Mouse (Mus musculus) intestine, postnatal 0 days (tissue): ENCODE measurements around the gene Diexf. TPM values are rescaled to one million over a fixed set of nuclear protein-coding genes. Genes with fewer than 3 reads are reported as not detected.
A peak's percentile ranks its signal among the peaks of the same experiment; 100 is the strongest.

ENCODE experiments used
- ATAC-seq: fragments of 200-750 bp; cut with Nextera tagmentation; 2 replicates; pipeline ENCODE4 v1.8.0; 2017; ENCODE audit warnings: mild to moderate bottlenecking, moderate TSS enrichment, moderate library complexity
- H3K27ac ChIP-seq: fragments of 300-500 bp; sonication (generic); 2 replicates; pipeline ENCODE4 v1.5.1; 2014; ENCODE audit warnings: mild to moderate bottlenecking, low read depth, low read length, moderate library complexity
- H3K27me3 ChIP-seq: fragments of 300-500 bp; sonication (generic); replicated peaks from 2 replicates; pipeline ENCODE4 v1.6.1; 2014; ENCODE audit warnings: low read length, mixed read lengths; ENCODE audit not compliant: control insufficient read depth, insufficient read depth
- H3K36me3 ChIP-seq: fragments of 300-500 bp; sonication (generic); 2 replicates; pipeline ENCODE4 v1.6.1; 2014; ENCODE audit warnings: mild to moderate bottlenecking, moderate library complexity; ENCODE audit not compliant: control insufficient read depth, insufficient read depth
- H3K4me1 ChIP-seq: fragments of 300-500 bp; sonication (generic); replicated peaks from 2 replicates; pipeline ENCODE4 v1.6.1; 2014; ENCODE audit warnings: antibody characterized with exemption, low read length, mixed read lengths; ENCODE audit not compliant: control insufficient read depth, insufficient read depth
- H3K4me2 ChIP-seq: fragments of 300-500 bp; sonication (generic); replicated peaks from 2 replicates; pipeline ENCODE4 v1.6.1; 2014; ENCODE audit warnings: low read depth, mild to moderate bottlenecking, moderate library complexity
- H3K4me3 ChIP-seq: fragments of 300-500 bp; sonication (generic); 2 replicates; pipeline ENCODE4 v1.5.1; 2014; ENCODE audit warnings: low read depth, low read length
- H3K9ac ChIP-seq: fragments of 300-500 bp; sonication (generic); 2 replicates; pipeline ENCODE4 v1.6.1; 2014; ENCODE audit warnings: mild to moderate bottlenecking, low read depth, low read length
- H3K9me3 ChIP-seq: fragments of 300-500 bp; sonication (generic); 2 replicates; pipeline ENCODE4 v1.6.1; 2016; ENCODE audit warnings: mixed run types; ENCODE audit not compliant: control insufficient read depth
- CTCF ChIP-seq: sonication (generic); IDR thresholded peaks from 2 replicates; pipeline ENCODE4 v1.5.1; 2016; ENCODE audit warnings: low read depth, mild to moderate bottlenecking, control low read depth, antibody characterized with exemption, moderate library complexity
- WGBS: fragments of 180-500 bp; shearing (Covaris S2); extraction: QIAGEN DNeasy Blood & Tissue Kit; methylation state at CpG from one replicate; pipeline ENCODE4 v1.1.7; 2014; 5-methylcytosine and 5-hydroxymethylcytosine counted together
- polyA plus RNA-seq: library from polyadenylated mRNA; unstranded; fragments of >200 nt; fragmentation: Nextera tagmentation; extraction: Ambion mirVana; gene quantifications from 2 replicates; pipeline ENCODE4 v1.2.1, GENCODE M21; 2015

The Diexf gene
- polyA plus RNA-seq, 1 experiment from 2014 or later: 1.7 TPM

- Histone ChIP-seq H3K4me3 (no peak overlapping the region), H3K27me3 (no peaks in the 10 kb centered on the region), H3K9ac (no peak overlapping the region), H3K4me2 (no peak overlapping the region), H3K9me3 (no peaks in the 10 kb centered on the region), H3K4me1 (no peaks in the 10 kb centered on the region), H3K36me3 (no peaks in the 10 kb centered on the region), H3K27ac (no peak overlapping the region)
- WGBS: 98% methylated on average over 3 of the region's 3 CpGs
- ATAC-seq: no peak
- TF ChIP-seq CTCF: no peak
Observed at GRCm38 (mm10) chr1:193062618-193063017, 67.5 kb downstream of the Diexf start.

GRCm38 (mm10) chr1:193060167-193060566, 69.9 kb downstream of the Diexf start:
- Histone ChIP-seq H3K27ac (no peak overlapping the region), H3K36me3 (no peaks in the 10 kb centered on the region), H3K4me2 (no peak overlapping the region), H3K9ac (no peak overlapping the region), H3K4me1 (no peaks in the 10 kb centered on the region), H3K27me3 (no peaks in the 10 kb centered on the region), H3K9me3 (no peaks in the 10 kb centered on the region), H3K4me3 (no peak overlapping the region)
- no peak for ATAC-seq
- 73% methylated on average over 2 of the region's 2 CpGs for WGBS
- no peak for TF ChIP-seq CTCF

- WGBS: 75% methylated on average over 5 of the region's 5 CpGs
- no peaks in the 10 kb centered on the region for H3K4me1 ChIP-seq
- H3K27me3 ChIP-seq: no peaks in the 10 kb centered on the region
- H3K36me3 ChIP-seq: no peaks in the 10 kb centered on the region
- H3K27ac ChIP-seq: no peak overlapping the region
- no peak overlapping the region for H3K4me2 ChIP-seq
- H3K4me3 ChIP-seq: no peak overlapping the region
- ATAC-seq: no peak
- H3K9ac ChIP-seq: no peak overlapping the region
- TF ChIP-seq CTCF: no peak
- H3K9me3 ChIP-seq: no peaks in the 10 kb centered on the region
Observed at GRCm38 (mm10) chr1:193059596-193059995, 70.5 kb downstream of the Diexf start.

- H3K9me3 ChIP-seq: no peaks in the 10 kb centered on the region
- H3K4me1 ChIP-seq: no peaks in the 10 kb centered on the region
- H3K36me3 ChIP-seq: no peaks in the 10 kb centered on the region
- H3K4me3 ChIP-seq: no peak overlapping the region
- no peak overlapping the region for H3K27ac ChIP-seq
- no peak for ATAC-seq
- no peak for TF ChIP-seq CTCF
- WGBS: 74% methylated on average over 5 of the region's 5 CpGs
- no peak overlapping the region for H3K9ac ChIP-seq
- no peak overlapping the region for H3K4me2 ChIP-seq
- H3K27me3 ChIP-seq: no peaks in the 10 kb centered on the region
Observed at GRCm38 (mm10) chr1:193054401-193054800, 75.7 kb downstream of the Diexf start.

GRCm38 (mm10) chr1:193053065-193053464, 77.0 kb downstream of the Diexf start:
- Histone ChIP-seq H3K4me1 (no peaks in the 10 kb centered on the region), H3K4me2 (no peak overlapping the region), H3K27me3 (no peaks in the 10 kb centered on the region), H3K36me3 (no peaks in the 10 kb centered on the region), H3K9me3 (no peaks in the 10 kb centered on the region; the same call in 1 of the 2 replicates), H3K4me3 (no peak overlapping the region), H3K27ac (no peak overlapping the region), H3K9ac (no peak overlapping the region)
- 42% methylated on average over 5 of the region's 5 CpGs for WGBS
- no peak for TF ChIP-seq CTCF
- ATAC-seq: peak; percentile 76

GRCm38 (mm10) chr1:193047616-193048015, 82.5 kb downstream of the Diexf start:
- no peaks in the 10 kb centered on the region for H3K36me3 ChIP-seq
- no peak for TF ChIP-seq CTCF
- no peaks in the 10 kb centered on the region for H3K27me3 ChIP-seq
- H3K9me3 ChIP-seq: no peaks in the 10 kb centered on the region; the same call in 1 of the 2 replicates
- no peaks in the 10 kb centered on the region for H3K4me1 ChIP-seq
- no peak overlapping the region for H3K27ac ChIP-seq
- 92% methylated on average over 4 of the region's 4 CpGs for WGBS
- H3K9ac ChIP-seq: no peak overlapping the region
- no peak for ATAC-seq
- no peak overlapping the region for H3K4me2 ChIP-seq
- no peak overlapping the region for H3K4me3 ChIP-seq

GRCm38 (mm10) chr1:193042760-193043295, 87.2 kb downstream of the Diexf start:
- Histone ChIP-seq H3K27ac (no peak overlapping the region), H3K27me3 (no peaks in the 10 kb centered on the region), H3K4me2 (no peak overlapping the region), H3K9me3 (no peaks in the 10 kb centered on the region), H3K9ac (no peak overlapping the region), H3K4me1 (no peaks in the 10 kb centered on the region), H3K36me3 (no peaks in the 10 kb centered on the region), H3K4me3 (no peak overlapping the region)
- no peak for TF ChIP-seq CTCF
- ATAC-seq: no peak
- WGBS: 68% methylated on average over 3 of the region's 3 CpGs

Other genes with a start within 250 kb of the Diexf start
- gene Syt14, start 94.5 kb downstream of the Diexf start, polyA plus RNA-seq: 0.73 and 0.75 TPM in 2 replicates
- gene Irf6, start 22.8 kb upstream of the Diexf start, polyA plus RNA-seq: 47.8 and 48.3 TPM in 2 replicates
- gene A130010J15Rik, start 37.8 kb upstream of the Diexf start, polyA plus RNA-seq: 7.2 and 8.0 TPM in 2 replicates
- 2.5 and 3.2 TPM in 2 replicates for gene Traf3ip3, start 71.4 kb upstream of the Diexf start, polyA plus RNA-seq
- gene Lamb3, start 77.4 kb upstream of the Diexf start, polyA plus RNA-seq: 1.7 and 2.5 TPM in 2 replicates
- 2.7 and 3.2 TPM in 2 replicates for gene Hsd11b1, start 133.8 kb upstream of the Diexf start, polyA plus RNA-seq
- 10.1 and 11.7 TPM in 2 replicates for gene G0s2, start 142.9 kb upstream of the Diexf start, polyA plus RNA-seq
- gene Camk1g, start 240.0 kb upstream of the Diexf start, polyA plus RNA-seq: 0.93 and 1.0 TPM in 2 replicates